Mouse (Mus musculus) heart, embryonic 10.5 days (tissue): ENCODE measurements around the gene Ppp1r35. TPM values are rescaled to one million over a fixed set of nuclear protein-coding genes. Genes with fewer than 3 reads are reported as not detected.

Source experiments
- DNase-seq: peaks from one replicate; pipeline ENCODE4 v3.0.0-alpha.2; 2017; ENCODE audit warnings: low spot score
- H3K27ac ChIP-seq: fragments of 300-500 bp; sonication (generic); 2 replicates; pipeline ENCODE4 v1.5.1; 2016; ENCODE audit warnings: mild to moderate bottlenecking
- H3K27me3 ChIP-seq: fragments of 300-500 bp; sonication (generic); 2 replicates; pipeline ENCODE4 v1.6.1; 2016; ENCODE audit warnings: mild to moderate bottlenecking; ENCODE audit not compliant: poor library complexity, insufficient read depth, severe bottlenecking
- H3K36me3 ChIP-seq: fragments of 300-500 bp; sonication (generic); 2 replicates; pipeline ENCODE4 v1.6.1; 2016; ENCODE audit warnings: mild to moderate bottlenecking, moderate library complexity
- H3K4me1 ChIP-seq: fragments of 300-500 bp; sonication (generic); 2 replicates; pipeline ENCODE4 v1.6.1; 2016; ENCODE audit warnings: mild to moderate bottlenecking
- H3K4me3 ChIP-seq: fragments of 300-500 bp; sonication (generic); 2 replicates; pipeline ENCODE4 v1.5.1; 2016; ENCODE audit warnings: mild to moderate bottlenecking, moderate library complexity
- H3K9me3 ChIP-seq: fragments of 300-500 bp; sonication (generic); 2 replicates; pipeline ENCODE4 v1.6.1; 2016; ENCODE audit warnings: mild to moderate bottlenecking, moderate library complexity
- WGBS: fragments of 180-500 bp; shearing (Covaris S2); methylation state at CpG from one replicate; pipeline ENCODE4 v1.1.7; 2016; 5-methylcytosine and 5-hydroxymethylcytosine counted together
- polyA plus RNA-seq: library from polyadenylated mRNA; unstranded; fragments of >200 nt; fragmentation: Nextera tagmentation; extraction: Ambion mirVana; gene quantifications from 2 replicates; pipeline ENCODE4 v1.2.1, GENCODE M21; 2016

Gene Ppp1r35
- polyA plus RNA-seq, 1 experiment from 2014 or later: 49.2 TPM

DNA sequence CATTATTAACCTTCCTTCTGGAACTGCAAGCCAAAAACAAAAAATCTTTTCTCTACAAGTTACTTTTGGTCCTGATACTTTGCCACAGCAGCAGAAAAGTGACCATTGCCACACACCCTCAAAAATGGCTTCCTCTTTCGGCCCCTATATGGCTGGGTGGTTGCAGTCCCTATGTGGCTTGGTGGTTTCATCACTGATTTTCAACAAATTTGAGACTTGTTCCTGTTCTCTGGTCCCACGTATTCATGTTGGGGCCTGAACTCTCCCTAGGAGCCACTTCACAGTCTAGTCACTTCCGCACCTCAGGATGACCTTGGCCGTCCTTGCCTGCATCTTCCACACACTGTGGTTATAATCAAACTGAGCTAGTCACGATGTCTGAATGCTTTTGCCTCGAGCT lies 50.0 kb downstream of the Ppp1r35 start:
- H3K36me3 ChIP-seq: no peaks in the 10 kb centered on the region
- H3K4me1 ChIP-seq: no peaks in the 10 kb centered on the region
- H3K27me3 ChIP-seq: no peaks in the 10 kb centered on the region
- DNase-seq: no peak
- no peak overlapping the region for H3K4me3 ChIP-seq
- WGBS: 76% methylated on average over 6 of the region's 6 CpGs
- no peaks in the 10 kb centered on the region for H3K9me3 ChIP-seq
- H3K27ac ChIP-seq: no peak overlapping the region

Other genes with a start within 250 kb of the Ppp1r35 start
- 0.28 and 2.3 TPM in 2 replicates for gene Epo, start 245.6 kb upstream of the Ppp1r35 start, polyA plus RNA-seq
- 287 and 294 TPM in 2 replicates for gene Gnb2, start 245.3 kb upstream of the Ppp1r35 start, polyA plus RNA-seq
- gene Actl6b, start 225.3 kb upstream of the Ppp1r35 start, polyA plus RNA-seq: 0.07 TPM in 1 of 2 replicates, not detected in the other
- gene Tfr2, start 209.0 kb upstream of the Ppp1r35 start, polyA plus RNA-seq: 4.0 and 4.9 TPM in 2 replicates
- gene Mospd3, start 177.8 kb upstream of the Ppp1r35 start, polyA plus RNA-seq: 14.3 and 16.0 TPM in 2 replicates
- gene Pcolce, start 165.1 kb upstream of the Ppp1r35 start, polyA plus RNA-seq: 114 and 137 TPM in 2 replicates
- gene Fbxo24, start 149.8 kb upstream of the Ppp1r35 start, polyA plus RNA-seq: 0.28 and 0.31 TPM in 2 replicates
- 23.3 and 23.7 TPM in 2 replicates for gene Lrch4, start 149.7 kb upstream of the Ppp1r35 start, polyA plus RNA-seq
- 7.7 and 9.8 TPM in 2 replicates for gene Gm20605, start 149.7 kb upstream of the Ppp1r35 start, polyA plus RNA-seq
- gene Sap25, start 137.5 kb upstream of the Ppp1r35 start, polyA plus RNA-seq: 4.8 and 6.4 TPM in 2 replicates
- 0.60 and 0.74 TPM in 2 replicates for gene Irs3, start 133.1 kb upstream of the Ppp1r35 start, polyA plus RNA-seq
- gene Agfg2, start 94.1 kb upstream of the Ppp1r35 start, polyA plus RNA-seq: 31.9 and 34.0 TPM in 2 replicates
- 1.4 TPM in 2 replicates for gene Nyap1, start 37.2 kb upstream of the Ppp1r35 start, polyA plus RNA-seq
- 147 and 165 TPM in 2 replicates for gene Tsc22d4, start 33.1 kb upstream of the Ppp1r35 start, polyA plus RNA-seq
- 7.1 and 10.4 TPM in 2 replicates for gene Mepce, start 8.8 kb downstream of the Ppp1r35 start, polyA plus RNA-seq
- 10.0 and 12.5 TPM in 2 replicates for gene Zcwpw1, start 8.9 kb downstream of the Ppp1r35 start, polyA plus RNA-seq
- gene Pilra, start 57.4 kb downstream of the Ppp1r35 start, polyA plus RNA-seq: 1.3 and 2.0 TPM in 2 replicates
- 0.26 and 0.28 TPM in 2 replicates for gene Pilrb1, start 79.3 kb downstream of the Ppp1r35 start, polyA plus RNA-seq
- 0.64 and 1.0 TPM in 2 replicates for gene Pilrb2, start 93.0 kb downstream of the Ppp1r35 start, polyA plus RNA-seq
- gene Cyp3a13, start 142.8 kb downstream of the Ppp1r35 start, polyA plus RNA-seq: 0.14 TPM in 1 of 2 replicates, not detected in the other
- not detected in 2 replicates for gene Gjc3, start 184.2 kb downstream of the Ppp1r35 start, polyA plus RNA-seq
- not detected in 2 replicates for gene Azgp1, start 202.7 kb downstream of the Ppp1r35 start, polyA plus RNA-seq
- not detected in 2 replicates for gene Smok3a, start 242.4 kb downstream of the Ppp1r35 start, polyA plus RNA-seq
- gene Smok3b, start 242.6 kb downstream of the Ppp1r35 start, polyA plus RNA-seq: not detected in 2 replicates